Mouse (Mus musculus): ENCODE results near the gene Dcps.

GRCm38 (mm10) chr9:35152923-35153322 is 22.9 kb downstream of the Dcps start:
- TF ChIP-seq CTCF (IDR thresholded peaks at IDR 0.05; ENCODE audit: insufficient read depth, low read depth, low read length) (no peak), POLR2A (IDR thresholded peaks at IDR 0.05; ENCODE audit: insufficient read depth, low read depth, low read length) (no peak)

Data from olfactory bulb, adult 2 months (tissue).